Mouse (Mus musculus) right cerebral cortex, postnatal 14 days (tissue): Measurements from ENCODE around the gene Uba52.
A peak's percentile ranks its signal among the peaks of the same experiment; 100 is the strongest.

Experiments
- DNase-seq: peaks from one replicate; pipeline ENCODE4 v3.0.0; 2022

The Uba52 gene

GRCm38 (mm10) chr8:70510228-70510915 lies at the start of gene Uba52:
TSS of gene Uba52 (minus strand) at chr8:70510801.
- peak; percentile 97 for DNase-seq

- DNase-seq: peak; percentile 39
Observed at GRCm38 (mm10) chr8:70560096-70560495, 49.5 kb upstream of the Uba52 start.

- no peak for DNase-seq
Observed at GRCm38 (mm10) chr8:70558983-70559382, 48.4 kb upstream of the Uba52 start.

- DNase-seq: no peak
Observed at GRCm38 (mm10) chr8:70558334-70558733, 47.7 kb upstream of the Uba52 start.

GRCm38 (mm10) chr8:70555079-70555747 lies 44.6 kb upstream of the Uba52 start:
- no peak for DNase-seq

GRCm38 (mm10) chr8:70553740-70554139 lies 43.1 kb upstream of the Uba52 start:
- no peak for DNase-seq

GRCm38 (mm10) chr8:70552836-70553235 lies 42.2 kb upstream of the Uba52 start:
- DNase-seq: no peak

GRCm38 (mm10) chr8:70551558-70552161 lies 41.1 kb upstream of the Uba52 start:
- no peak for DNase-seq

GRCm38 (mm10) chr8:70549412-70550184 lies 39.0 kb upstream of the Uba52 start:
- no peak for DNase-seq

- no peak for DNase-seq
Observed at GRCm38 (mm10) chr8:70547762-70548161, 37.2 kb upstream of the Uba52 start.

- DNase-seq: no peak
Observed at GRCm38 (mm10) chr8:70546412-70546811, 35.8 kb upstream of the Uba52 start.

GRCm38 (mm10) chr8:70544200-70544687 lies 33.6 kb upstream of the Uba52 start:
- no peak for DNase-seq

GRCm38 (mm10) chr8:70541081-70541480 lies 30.5 kb upstream of the Uba52 start:
- no peak for DNase-seq

- no peak for DNase-seq
Observed at GRCm38 (mm10) chr8:70540507-70541071, 30.0 kb upstream of the Uba52 start.

GRCm38 (mm10) chr8:70540013-70540506 lies 29.5 kb upstream of the Uba52 start:
- DNase-seq: no peak

- peak; percentile 99 for DNase-seq
Observed at GRCm38 (mm10) chr8:70539077-70539813, 28.6 kb upstream of the Uba52 start, which contains the start of gene Ell. TSS of gene Ell (plus strand) at chr8:70539457.

- DNase-seq: peak; percentile 100
Observed at GRCm38 (mm10) chr8:70538633-70539076, 28.1 kb upstream of the Uba52 start.

GRCm38 (mm10) chr8:70538024-70538579 lies 27.5 kb upstream of the Uba52 start:
- DNase-seq: peak; percentile 42

- DNase-seq: no peak
Observed at GRCm38 (mm10) chr8:70535701-70536100, 25.1 kb upstream of the Uba52 start.

- no peak for DNase-seq
Observed at GRCm38 (mm10) chr8:70535221-70535620, 24.6 kb upstream of the Uba52 start.

GRCm38 (mm10) chr8:70534281-70534680 lies 23.7 kb upstream of the Uba52 start:
- no peak for DNase-seq
